Comparison of ENCODE assay signal across 8 mouse cellular contexts in genomic region chr4:119359196-119359971, GRCm38 (mm10). TPM values are rescaled to one million over a fixed set of nuclear protein-coding genes. Genes with fewer than 3 reads are reported as not detected.
A peak's percentile ranks its signal among the peaks of the same experiment; 100 is the strongest.
DNase-seq lines count a peak whose midpoint lies in the region; ATAC-seq lines count a peak whose summit lies in the region.

No protein-coding gene starts in this region.

- H3K4me3 ChIP-seq in forebrain, embryonic 14.5 days (ENCODE audit: low read depth, low read length) = peak overlapping the region; percentile 26
- H3K4me3 ChIP-seq in midbrain, embryonic 13.5 days (replicated peaks) = peak overlapping the region; percentile 38

- WGBS in forebrain, embryonic 14.5 days = 6% methylated on average over 30 of the region's 30 CpGs
- 5% methylated on average over 30 of the region's 30 CpGs for WGBS in midbrain, embryonic 13.5 days

- no peaks in the 10 kb centered on the region for H3K36me3 ChIP-seq in forebrain, embryonic 14.5 days (ENCODE audit: control insufficient read depth, insufficient read depth, low read length)
- no peaks in the 10 kb centered on the region for H3K36me3 ChIP-seq in midbrain, embryonic 13.5 days

- ATAC-seq in activated CD4-positive, CD25-positive, alpha-beta regulatory T cell, adult 4 months = peak; percentile 71
- peak; percentile 70 for ATAC-seq in forebrain, embryonic 14.5 days
- peak; percentile 78 for ATAC-seq in midbrain, embryonic 13.5 days

- DNase-seq in layer of hippocampus, adult 18-20 months (ENCODE audit: low spot score in 2 of 2) = peak; percentile 7 to 17
- DNase-seq in layer of hippocampus, adult 9-11 months = no peak
- peak; percentile 51 for DNase-seq in forebrain, embryonic 14.5 days (ENCODE audit: low spot score)
- peak; percentile 21 for DNase-seq in kidney, postnatal 10 days
- peak; percentile 66 for DNase-seq in thymus, postnatal 4 days
- no peak for DNase-seq in right cerebral cortex, adult 18-20 months

- no peaks in the 10 kb centered on the region for H3K27me3 ChIP-seq in forebrain, embryonic 14.5 days (replicated peaks; ENCODE audit: control insufficient read depth, insufficient read depth, low read length)
- no peaks in the 10 kb centered on the region for H3K27me3 ChIP-seq in midbrain, embryonic 13.5 days

- H3K9ac ChIP-seq in forebrain, embryonic 14.5 days (ENCODE audit: low read length) = peak overlapping the region; percentile 57
- H3K9ac ChIP-seq in midbrain, embryonic 13.5 days (replicated peaks) = peak overlapping the region; percentile 51

- H3K9me3 ChIP-seq in forebrain, embryonic 14.5 days (replicated peaks; ENCODE audit: control insufficient read depth, low read length) = no peaks in the 10 kb centered on the region
- no peaks in the 10 kb centered on the region for H3K9me3 ChIP-seq in midbrain, embryonic 13.5 days

- no peaks in the 10 kb centered on the region for H3K4me1 ChIP-seq in forebrain, embryonic 14.5 days (ENCODE audit: control insufficient read depth, insufficient read depth, low read length)
- no peaks in the 10 kb centered on the region for H3K4me1 ChIP-seq in midbrain, embryonic 13.5 days (replicated peaks)

- H3K27ac ChIP-seq in forebrain, embryonic 14.5 days (ENCODE audit: low read depth, low read length) = peak overlapping the region; percentile 17; the same call in 1 of the 2 replicates
- H3K27ac ChIP-seq in midbrain, embryonic 13.5 days = peak overlapping the region; percentile 55; the same call in 1 of the 2 replicates

- peak overlapping the region; percentile 54 for H3K4me2 ChIP-seq in forebrain, embryonic 14.5 days (ENCODE audit: low read length)
- peak overlapping the region; percentile 56 for H3K4me2 ChIP-seq in midbrain, embryonic 13.5 days (replicated peaks)

RNA-seq across cellular contexts. Expression of gene Ppih, which starts 39.0 kb away (rescaled TPM):
- total RNA-seq in layer of hippocampus, adult 18-20 months (2021) = 10 to 100 TPM; 13.0 to 16.3 TPM
- polyA plus RNA-seq in activated CD4-positive, CD25-positive, alpha-beta regulatory T cell, adult 4 months (2017; shearing (Covaris generic)) = 10 to 100 TPM; 38.7 to 42.8 TPM
- 84.1 and 95.8 TPM in 2 replicates for polyA plus RNA-seq in forebrain, embryonic 14.5 days (2014; fragmentation: Nextera tagmentation; extraction: Ambion mirVana)
- polyA plus RNA-seq in midbrain, embryonic 13.5 days (2015; fragmentation: Nextera tagmentation; extraction: Ambion mirVana) = 77.2 and 78.3 TPM in 2 replicates

RNA-seq across cellular contexts. Expression of gene Ccdc30, which starts 55.9 kb away (rescaled TPM):
- total RNA-seq in layer of hippocampus, adult 18-20 months (2021) = 10 to 100 TPM; 23.5 to 24.0 TPM
- polyA plus RNA-seq in activated CD4-positive, CD25-positive, alpha-beta regulatory T cell, adult 4 months (2017; shearing (Covaris generic)) = 1 to 10 TPM; 4.9 to 8.4 TPM
- 14.0 and 14.4 TPM in 2 replicates for polyA plus RNA-seq in forebrain, embryonic 14.5 days (2014; fragmentation: Nextera tagmentation; extraction: Ambion mirVana)
- polyA plus RNA-seq in midbrain, embryonic 13.5 days (2015; fragmentation: Nextera tagmentation; extraction: Ambion mirVana) = 19.2 and 19.7 TPM in 2 replicates

Comparison
In these comparisons a context has a peak if more than half of its experiments do, and no peak if none do; other contexts are left out.
1. DNase-seq: peak in layer of hippocampus, adult 18-20 months (2 of 2), forebrain, embryonic 14.5 days (single experiment), kidney, postnatal 10 days (single experiment) and thymus, postnatal 4 days (single experiment); none in layer of hippocampus, adult 9-11 months (single experiment) and right cerebral cortex, adult 18-20 months (single experiment).
2. Peak in every context shown above with its lines, with median percentiles within 50 percentile points of each other: ATAC-seq.